Mouse (Mus musculus): ENCODE results near the gene Lrig1. TPM values are rescaled to one million over a fixed set of nuclear protein-coding genes. Genes with fewer than 3 reads are reported as not detected.

Lrig1 gene
- polyA plus RNA-seq, 1 experiment from 2014 or later: 8.1 TPM

DNA sequence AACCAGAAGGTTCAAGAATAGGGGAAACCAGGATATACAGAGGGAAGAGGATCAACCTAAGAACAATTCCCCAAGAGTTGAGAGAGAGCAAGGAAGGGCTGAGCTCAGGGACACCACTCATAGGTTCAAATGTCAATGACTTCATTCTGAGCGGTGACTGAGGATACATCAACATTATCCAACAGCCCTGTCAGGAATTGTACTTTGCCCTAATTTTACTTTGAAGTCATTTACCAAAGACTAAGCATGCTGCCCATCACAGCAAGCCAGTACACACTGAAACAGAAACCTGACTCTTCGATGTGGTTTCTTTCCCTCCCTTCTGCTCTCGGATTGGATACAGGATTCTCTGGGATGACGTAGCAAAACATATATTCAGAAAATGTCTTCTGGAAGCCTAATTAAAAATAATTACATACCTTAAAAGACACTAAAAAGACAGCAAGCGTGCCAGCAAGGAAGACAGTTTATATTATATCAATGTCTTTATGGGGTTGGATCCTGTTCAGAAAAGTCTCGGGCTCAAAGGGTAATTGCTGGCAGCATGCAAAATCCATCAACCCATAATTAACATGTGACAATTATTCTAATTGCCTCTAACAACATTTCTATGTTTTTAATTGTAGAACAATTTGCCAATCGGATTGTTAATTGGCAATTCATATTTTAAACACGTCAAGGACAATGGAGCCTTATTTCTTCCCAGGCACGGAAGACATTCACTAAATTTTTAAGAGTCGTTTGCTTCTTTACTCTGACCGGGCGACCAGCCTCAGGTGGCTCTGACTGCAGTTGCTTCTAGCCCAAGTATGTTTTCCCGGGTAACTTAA is 15.1 kb upstream of the Lrig1 start:
- TF ChIP-seq CTCF (IDR thresholded peaks at IDR 0.05) (no peak), EP300 (IDR thresholded peaks at IDR 0.05) (no peak)
- Histone ChIP-seq H3K4me2 (replicated peaks; ENCODE audit: low read depth, low read length) (no peak overlapping the region), H3K9ac (replicated peaks; ENCODE audit: low read depth) (no peak overlapping the region), H3K36me3 (ENCODE audit: insufficient read depth, low read length) (no peaks in the 10 kb centered on the region), H3K27me3 (replicated peaks; ENCODE audit: insufficient read depth, low read length) (no peaks in the 10 kb centered on the region), H3K4me3 (ENCODE audit: low read depth, low read length) (no peak overlapping the region), H3K9me3 (ENCODE audit: low read length) (no peaks in the 10 kb centered on the region), H3K27ac (ENCODE audit: low read length) (no peak overlapping the region), H3K4me1 (ENCODE audit: insufficient read depth, low read depth, low read length) (no peaks in the 10 kb centered on the region)
- DNase-seq (ENCODE audit: low spot score): no peak
- WGBS: 52% methylated on average over 13 of the region's 13 CpGs
- ATAC-seq: no peak

DNA sequence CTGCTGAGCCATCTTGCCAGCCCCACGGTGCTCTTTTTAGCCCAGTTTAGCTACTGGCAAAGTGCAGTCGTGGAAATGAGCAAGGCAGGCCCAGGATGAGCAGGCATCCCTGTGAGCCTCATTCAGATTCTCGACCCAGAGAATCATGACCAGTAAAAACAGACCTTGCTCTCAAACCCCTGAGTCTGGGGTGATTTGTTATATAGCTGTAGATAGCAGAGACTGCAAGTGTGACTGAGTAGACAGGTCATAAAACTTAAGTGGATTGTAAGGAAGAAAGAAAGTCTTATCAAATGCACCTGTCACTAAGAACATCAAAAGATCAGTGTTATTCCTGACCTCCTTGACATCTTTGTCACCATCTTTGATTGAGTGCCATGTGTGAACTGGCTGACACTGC is 9.9 kb upstream of the Lrig1 start:
- no peak overlapping the region for H3K4me2 ChIP-seq (replicated peaks; ENCODE audit: low read depth, low read length)
- WGBS: 34% methylated on average over 3 of the region's 3 CpGs
- ATAC-seq: no peak
- H3K27ac ChIP-seq (ENCODE audit: low read length): no peak overlapping the region
- H3K27me3 ChIP-seq (replicated peaks; ENCODE audit: insufficient read depth, low read length): no peaks in the 10 kb centered on the region
- no peak overlapping the region for H3K4me3 ChIP-seq (ENCODE audit: low read depth, low read length)
- no peaks in the 10 kb centered on the region for H3K36me3 ChIP-seq (ENCODE audit: insufficient read depth, low read length)
- H3K4me1 ChIP-seq (ENCODE audit: insufficient read depth, low read depth, low read length): no peaks in the 10 kb centered on the region
- H3K9me3 ChIP-seq (ENCODE audit: low read length): no peaks in the 10 kb centered on the region
- H3K9ac ChIP-seq (replicated peaks; ENCODE audit: low read depth): no peak overlapping the region
- DNase-seq (ENCODE audit: low spot score): no peak
- TF ChIP-seq CTCF (IDR thresholded peaks at IDR 0.05) (no peak), EP300 (IDR thresholded peaks at IDR 0.05) (no peak)

DNA sequence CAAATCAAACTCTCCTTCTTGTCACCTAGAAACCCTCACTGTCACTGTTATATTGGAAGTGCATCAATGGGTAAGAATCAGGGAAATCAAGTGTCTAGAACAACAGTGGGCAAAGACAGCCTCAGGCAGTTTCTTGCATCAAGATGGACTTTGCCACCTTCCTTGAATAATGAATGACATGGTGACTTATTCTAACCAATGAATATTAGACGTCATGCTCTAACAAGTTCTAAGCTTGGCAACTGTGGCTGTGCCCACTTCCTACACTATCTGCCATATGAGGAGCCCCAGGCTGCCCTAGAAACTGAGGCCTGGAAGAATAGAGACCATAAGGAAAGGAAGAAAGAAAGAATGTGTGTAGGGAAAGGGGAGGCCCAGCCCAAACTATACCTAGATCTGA is 9.2 kb upstream of the Lrig1 start:
- H3K27me3 ChIP-seq (replicated peaks; ENCODE audit: insufficient read depth, low read length): no peaks in the 10 kb centered on the region
- H3K27ac ChIP-seq (ENCODE audit: low read length): no peak overlapping the region
- H3K4me2 ChIP-seq (replicated peaks; ENCODE audit: low read depth, low read length): no peak overlapping the region
- no peak for TF ChIP-seq EP300 (IDR thresholded peaks at IDR 0.05)
- TF ChIP-seq CTCF (IDR thresholded peaks at IDR 0.05): no peak
- H3K36me3 ChIP-seq (ENCODE audit: insufficient read depth, low read length): no peaks in the 10 kb centered on the region
- no peak overlapping the region for H3K4me3 ChIP-seq (ENCODE audit: low read depth, low read length)
- no peak overlapping the region for H3K9ac ChIP-seq (replicated peaks; ENCODE audit: low read depth)
- ATAC-seq (no peak), DNase-seq (ENCODE audit: low spot score) (no peak)
- H3K4me1 ChIP-seq (ENCODE audit: insufficient read depth, low read depth, low read length): no peaks in the 10 kb centered on the region
- WGBS: 74% methylated on average over 1 of the region's 1 CpGs
- no peaks in the 10 kb centered on the region for H3K9me3 ChIP-seq (ENCODE audit: low read length)

- no peak overlapping the region for H3K4me2 ChIP-seq (replicated peaks; ENCODE audit: low read depth, low read length)
- no peak for TF ChIP-seq CTCF (IDR thresholded peaks at IDR 0.05)
- no peak for TF ChIP-seq EP300 (IDR thresholded peaks at IDR 0.05)
- no peaks in the 10 kb centered on the region for H3K9me3 ChIP-seq (ENCODE audit: low read length)
- H3K4me1 ChIP-seq (ENCODE audit: insufficient read depth, low read depth, low read length): no peaks in the 10 kb centered on the region
- no peak overlapping the region for H3K27ac ChIP-seq (ENCODE audit: low read length)
- no peak for DNase-seq (ENCODE audit: low spot score)
- no peak overlapping the region for H3K9ac ChIP-seq (replicated peaks; ENCODE audit: low read depth)
- H3K4me3 ChIP-seq (ENCODE audit: low read depth, low read length): no peak overlapping the region
- no peaks in the 10 kb centered on the region for H3K36me3 ChIP-seq (ENCODE audit: insufficient read depth, low read length)
- WGBS: 67% methylated on average over 5 of the region's 5 CpGs
- no peaks in the 10 kb centered on the region for H3K27me3 ChIP-seq (replicated peaks; ENCODE audit: insufficient read depth, low read length)
- ATAC-seq: no peak
Observed at GRCm38 (mm10) chr6:94707254-94707653, 7.3 kb upstream of the Lrig1 start.

DNA sequence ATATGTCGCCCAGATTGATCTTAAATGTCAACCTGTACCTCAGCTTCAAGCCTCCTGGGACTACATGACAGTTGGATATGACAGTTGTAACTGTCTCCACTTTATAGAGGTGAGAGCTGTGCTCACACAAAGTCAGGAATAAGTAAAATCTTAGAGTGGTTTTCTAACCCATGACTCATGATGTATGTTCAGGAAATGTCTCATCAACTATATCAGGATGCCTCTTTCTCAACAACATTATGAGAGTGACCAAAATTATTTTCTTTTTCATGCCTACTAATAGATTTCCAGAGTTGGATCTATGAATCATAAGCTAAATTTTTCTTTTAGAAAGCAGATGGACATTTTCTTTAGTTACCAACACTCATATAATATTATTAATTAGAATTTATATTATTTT is 6.0 kb upstream of the Lrig1 start:
- TF ChIP-seq CTCF (IDR thresholded peaks at IDR 0.05) (no peak), EP300 (IDR thresholded peaks at IDR 0.05) (no peak)
- no peak for ATAC-seq
- Histone ChIP-seq H3K27ac (ENCODE audit: low read length) (no peak overlapping the region), H3K9ac (replicated peaks; ENCODE audit: low read depth) (no peak overlapping the region), H3K4me3 (ENCODE audit: low read depth, low read length) (no peak overlapping the region), H3K4me2 (replicated peaks; ENCODE audit: low read depth, low read length) (no peak overlapping the region), H3K9me3 (ENCODE audit: low read length) (no peaks in the 10 kb centered on the region), H3K27me3 (replicated peaks; ENCODE audit: insufficient read depth, low read length) (no peaks in the 10 kb centered on the region), H3K36me3 (ENCODE audit: insufficient read depth, low read length) (no peaks in the 10 kb centered on the region), H3K4me1 (ENCODE audit: insufficient read depth, low read depth, low read length) (no peaks in the 10 kb centered on the region)
- WGBS: 49% methylated on average over 1 of the region's 1 CpGs
- DNase-seq (ENCODE audit: low spot score): no peak

GRCm38 (mm10) chr6:94702993-94703392 is 3.0 kb upstream of the Lrig1 start:
- TF ChIP-seq EP300 (IDR thresholded peaks at IDR 0.05): no peak
- no peak for TF ChIP-seq CTCF (IDR thresholded peaks at IDR 0.05)
- no peak overlapping the region for H3K4me2 ChIP-seq (replicated peaks; ENCODE audit: low read depth, low read length)
- DNase-seq (ENCODE audit: low spot score) (no peak), ATAC-seq (no peak)
- no peak overlapping the region for H3K27ac ChIP-seq (ENCODE audit: low read length)
- no peak overlapping the region for H3K9ac ChIP-seq (replicated peaks; ENCODE audit: low read depth)
- no peaks in the 10 kb centered on the region for H3K9me3 ChIP-seq (ENCODE audit: low read length)
- no peak overlapping the region for H3K4me3 ChIP-seq (ENCODE audit: low read depth, low read length)
- no peaks in the 10 kb centered on the region for H3K27me3 ChIP-seq (replicated peaks; ENCODE audit: insufficient read depth, low read length)
- 88% methylated on average over 6 of the region's 6 CpGs for WGBS
- no peaks in the 10 kb centered on the region for H3K36me3 ChIP-seq (ENCODE audit: insufficient read depth, low read length)
- H3K4me1 ChIP-seq (ENCODE audit: insufficient read depth, low read depth, low read length): no peaks in the 10 kb centered on the region

Measured in lung, postnatal 0 days (tissue).